Mouse (Mus musculus): Measurements from ENCODE around the gene Ccdc78. TPM values are rescaled to one million over a fixed set of nuclear protein-coding genes. Genes with fewer than 3 reads are reported as not detected.
"Not testable (repeated sequence)": the region's sequence is repeated elsewhere in the genome, so short reads cannot be mapped to it uniquely, and the experiment has no call there.

Ccdc78 gene
- total RNA-seq, 2 experiments from 2014 or later, result 0.36 to 0.40 TPM

DNA sequence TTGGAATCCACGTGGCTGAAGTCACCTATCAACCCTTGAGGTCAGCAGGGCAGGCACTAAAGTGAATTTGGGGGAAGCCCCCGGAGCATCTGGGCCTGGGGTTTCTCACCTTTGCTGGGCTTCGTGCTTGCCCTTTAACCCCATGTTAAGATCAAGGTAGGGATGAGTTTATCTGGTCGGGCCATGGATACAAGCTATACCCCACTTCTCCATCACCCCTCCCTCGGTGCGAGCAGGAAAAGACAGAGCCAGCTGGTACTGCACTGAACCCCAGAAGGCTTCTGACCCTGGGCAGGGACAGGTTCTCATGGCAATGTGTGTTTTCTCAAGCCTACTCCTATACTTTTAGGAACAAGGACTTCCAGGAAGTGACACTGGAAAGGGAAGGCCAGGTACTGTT, 5.0 kb upstream of the Ccdc78 start:
- no peak for DNase-seq (ENCODE audit: low spot score in 2 of 2)

DNA sequence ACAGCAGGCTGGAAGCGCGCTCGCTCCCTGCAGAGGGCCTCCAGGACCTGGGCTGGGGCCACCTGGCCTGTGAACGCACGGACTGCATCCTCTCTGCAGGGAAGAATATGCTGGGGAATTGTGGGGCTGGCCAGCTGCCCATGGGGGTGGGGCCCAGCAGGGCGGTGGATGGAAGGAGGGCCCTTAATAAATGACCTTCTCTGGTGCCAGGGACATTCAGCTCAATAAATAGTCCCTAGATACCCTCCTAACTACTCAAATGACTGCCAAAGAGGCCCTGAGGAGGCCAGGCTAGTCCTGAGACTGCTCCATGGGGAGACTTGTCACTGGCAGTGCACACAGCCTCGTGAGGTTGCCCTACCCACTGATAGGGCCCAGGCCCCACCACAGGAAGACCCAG, 3.3 kb upstream of the Ccdc78 start:
- DNase-seq (ENCODE audit: low spot score in 2 of 2), result no peak

DNA sequence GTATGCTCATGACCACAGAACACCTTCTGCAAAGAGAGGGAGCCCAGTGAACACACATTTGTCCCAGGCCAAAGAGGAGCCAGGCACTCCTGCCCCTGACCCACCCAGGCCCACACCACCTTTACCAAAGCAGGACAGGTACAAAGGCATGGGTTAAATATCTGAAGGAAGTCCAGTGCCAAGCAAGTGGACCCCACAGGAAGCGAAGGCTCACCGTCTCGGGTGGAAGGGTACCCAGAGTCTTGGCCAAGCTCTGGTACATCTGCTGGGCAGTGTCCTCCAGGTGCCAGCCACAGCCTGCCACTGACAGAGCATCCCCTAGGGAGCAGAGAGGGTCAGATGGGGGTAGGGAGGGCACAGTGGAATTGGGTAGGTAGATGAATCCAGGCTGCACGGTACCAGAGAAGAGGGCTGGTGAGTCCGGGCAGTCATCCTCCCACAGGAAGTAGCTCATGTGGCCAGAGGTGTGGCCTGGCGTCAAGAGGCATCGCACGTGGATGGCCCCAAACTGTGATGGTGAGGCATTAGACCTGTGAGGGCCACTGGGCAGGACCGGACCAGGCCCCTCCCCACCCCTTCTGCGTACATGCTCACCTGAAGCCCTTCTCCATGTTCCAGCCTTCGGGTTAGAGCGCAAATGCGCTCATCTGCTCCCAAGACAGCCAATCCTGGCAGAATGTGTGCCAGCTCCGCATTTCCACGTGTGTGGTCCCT, 2.4 kb upstream of the Ccdc78 start:
- DNase-seq (ENCODE audit: low spot score in 2 of 2), result no peak

DNA sequence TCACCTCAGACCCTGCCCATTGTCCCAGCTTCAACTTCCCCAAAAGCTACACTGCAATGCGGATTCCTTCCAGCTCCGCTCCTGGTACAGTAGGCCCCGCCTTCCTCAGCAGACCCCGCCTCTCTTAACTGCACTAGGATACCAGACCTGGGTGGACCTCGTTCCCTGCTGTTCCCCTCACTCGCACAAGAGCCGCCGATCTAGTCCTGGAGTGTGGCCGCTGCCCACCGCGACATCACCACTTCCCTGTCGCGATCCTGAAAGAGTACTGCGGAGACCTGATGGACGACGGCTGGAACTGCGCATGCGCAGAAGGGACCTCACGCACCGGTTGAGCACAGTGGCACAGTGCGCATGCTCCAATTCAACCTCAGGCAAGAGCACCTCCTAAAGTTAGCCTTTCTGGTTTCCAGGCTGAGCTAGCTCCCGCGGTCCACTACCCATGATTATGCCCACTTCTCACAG, 1.1 kb upstream of the Ccdc78 start, which contains the start of gene Haghl:
Gene Haghl, minus strand, starts transcription at position 393 of the 465 bp plus-strand sequence.
- peak; percentile 92 to 98 for DNase-seq (ENCODE audit: low spot score in 2 of 2)

DNA sequence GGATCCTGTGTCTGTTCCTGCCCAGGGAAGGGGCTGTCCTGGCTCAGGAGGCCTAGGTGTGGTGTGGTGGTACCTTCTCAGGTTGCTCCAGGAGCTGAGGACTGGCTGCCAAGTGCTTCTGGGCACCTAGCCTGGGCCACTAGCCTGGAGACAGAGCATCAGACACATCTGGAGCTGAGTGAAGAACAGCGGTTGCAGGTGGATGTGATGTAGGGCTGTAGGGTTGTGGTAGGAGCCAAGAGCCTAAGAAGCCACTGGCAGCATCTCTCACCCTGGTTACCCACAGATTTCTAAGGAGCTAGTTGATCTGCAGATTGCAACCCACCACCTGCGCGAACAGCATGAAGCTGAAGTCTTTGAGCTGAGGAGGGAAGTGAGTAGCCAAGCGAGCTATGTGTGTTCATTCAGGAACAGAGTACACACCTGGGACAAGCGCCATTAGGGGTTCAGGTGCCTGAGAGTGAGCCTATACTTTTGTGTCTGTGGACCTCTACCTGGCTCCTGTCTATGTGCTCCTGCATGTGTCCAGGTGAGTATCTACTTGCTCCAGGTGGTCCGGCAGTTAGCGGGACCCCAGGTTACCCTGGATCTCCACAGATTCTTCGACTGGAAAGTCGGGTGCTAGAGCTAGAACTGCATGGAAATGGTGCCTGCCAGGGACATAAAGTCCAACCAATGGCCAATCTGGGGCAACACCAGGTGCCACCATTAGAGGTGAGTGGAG, 563 bp downstream of the Ccdc78 start:
- no peak for DNase-seq (ENCODE audit: low spot score in 2 of 2)

- no peak for DNase-seq (ENCODE audit: low spot score in 2 of 2)
Measured at GRCm38 (mm10) chr17:25791320-25791842, 5.0 kb downstream of the Ccdc78 start.

DNA sequence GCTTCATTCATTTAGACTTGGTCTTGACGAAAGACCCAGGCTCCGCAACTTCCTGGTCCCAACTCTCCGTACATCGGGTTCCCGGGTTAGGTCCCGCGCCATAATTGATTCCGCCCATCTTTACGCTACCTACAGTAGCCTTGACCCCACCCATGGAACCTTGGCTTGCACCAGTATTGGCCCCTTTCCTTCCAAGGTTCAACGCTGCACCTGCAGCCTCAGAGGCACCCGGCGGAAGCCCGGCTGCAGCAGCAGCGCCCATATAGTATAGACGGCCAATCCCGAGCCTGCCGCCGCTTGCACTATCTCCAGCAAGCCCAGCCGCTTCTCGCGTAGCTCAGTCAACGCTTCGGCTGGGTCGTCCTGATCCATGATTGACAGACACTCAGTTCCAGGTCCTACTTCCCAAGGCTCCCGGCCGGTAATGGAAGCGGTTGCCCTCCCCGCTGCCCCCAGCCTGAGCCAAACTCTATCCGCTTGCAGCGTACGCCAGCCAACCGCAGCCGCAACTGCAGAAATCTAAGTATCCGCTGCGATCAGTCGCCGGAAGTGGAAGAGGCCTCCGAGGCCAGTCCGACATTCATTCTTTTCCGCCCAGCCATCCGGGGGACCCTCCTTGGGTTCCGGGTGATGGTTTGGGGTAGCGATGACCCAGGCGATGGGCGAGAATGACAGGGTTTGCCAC, 5.6 kb downstream of the Ccdc78 start:
- peak; percentile 72 to 83 for DNase-seq (ENCODE audit: low spot score in 2 of 2)

GRCm38 (mm10) chr17:25792615-25793014, 6.2 kb downstream of the Ccdc78 start, which contains the start of gene Fam173a:
Gene Fam173a (minus strand): TSS chr17:25792901.
- peak in 1 of 2 experiments; percentile 70 for DNase-seq (ENCODE audit: low spot score in 2 of 2)

GRCm38 (mm10) chr17:25794197-25794596, 7.8 kb downstream of the Ccdc78 start:
- DNase-seq (ENCODE audit: low spot score in 2 of 2), result no peak

DNA sequence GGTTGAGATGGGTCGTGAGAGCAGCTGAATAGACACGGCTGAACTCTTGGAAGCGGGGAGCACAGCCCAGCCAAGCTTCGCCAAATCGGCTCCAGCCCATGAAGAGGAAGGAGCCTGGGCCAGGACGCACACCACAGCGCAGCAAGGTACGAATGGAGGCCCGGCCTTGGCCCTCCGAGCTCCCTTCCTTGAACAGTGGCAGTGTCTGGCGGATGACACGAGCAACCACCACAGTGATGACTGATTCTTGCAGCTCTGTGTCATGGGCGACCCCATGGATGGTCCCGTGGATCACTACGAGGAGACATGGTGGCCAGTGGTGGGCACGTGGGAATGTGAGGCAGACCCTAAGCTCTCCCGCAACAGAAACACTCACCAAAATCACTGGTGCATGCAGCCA, 8.6 kb downstream of the Ccdc78 start:
- DNase-seq (ENCODE audit: low spot score in 2 of 2), result no peak

GRCm38 (mm10) chr17:25795609-25796092, 9.3 kb downstream of the Ccdc78 start, which contains the start of gene AC134908.4:
Gene AC134908.4 (minus strand): TSS chr17:25795659.
- DNase-seq (ENCODE audit: low spot score in 2 of 2), result peak in 1 of 2 experiments; percentile 72

DNA sequence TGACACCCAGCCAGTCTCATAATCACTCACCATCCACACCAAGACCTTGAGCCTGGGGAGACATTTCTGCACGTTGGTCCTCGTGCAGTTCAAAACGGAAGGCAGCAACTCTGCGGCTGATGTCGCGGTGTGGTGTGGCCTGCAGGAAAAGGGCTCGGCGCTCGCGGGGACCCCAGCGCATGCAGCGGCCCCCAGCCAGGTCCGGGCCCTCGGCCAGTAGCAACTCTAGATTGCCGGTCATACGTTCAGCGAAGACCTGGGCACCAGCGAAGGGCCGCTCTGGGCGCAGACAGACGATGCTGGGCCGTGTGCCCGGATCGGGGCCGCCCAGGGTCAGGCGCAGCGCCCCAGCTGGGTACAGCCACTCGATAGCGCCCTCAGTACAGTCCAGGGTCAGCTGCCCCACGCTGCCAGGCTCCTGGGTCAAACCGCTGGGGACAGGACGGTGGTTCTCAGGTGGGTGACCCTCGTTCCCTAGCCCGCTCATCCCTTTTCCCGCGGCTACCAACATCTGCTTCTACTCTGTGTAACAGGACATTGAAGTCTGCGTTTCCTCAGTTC, 9.9 kb downstream of the Ccdc78 start:
- DNase-seq (ENCODE audit: low spot score in 2 of 2), result no peak

DNA sequence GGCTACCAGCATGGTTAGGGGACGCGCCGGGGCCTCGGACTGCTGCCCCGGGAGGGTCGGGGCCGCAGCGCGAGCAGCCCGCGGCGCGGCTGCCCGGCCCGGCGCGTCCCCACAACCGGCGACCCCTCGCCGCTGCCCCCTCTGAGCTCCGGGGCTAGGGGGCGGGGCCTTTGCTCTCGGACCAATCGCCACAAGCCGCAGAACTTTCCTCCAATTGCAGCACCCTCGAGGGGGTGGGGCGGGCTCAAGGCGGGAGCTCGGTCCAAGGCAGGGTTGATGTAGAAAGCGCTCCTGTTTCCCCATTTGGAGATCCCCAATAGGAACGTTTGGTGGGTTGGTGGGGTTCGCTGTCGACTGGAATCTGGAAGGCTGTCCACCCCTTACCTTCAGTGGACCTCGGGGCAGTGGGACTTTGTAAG, 10.6 kb downstream of the Ccdc78 start, which contains the start of gene Metrn:
Gene Metrn, minus strand, starts transcription at position 186 of the 419 bp plus-strand sequence.
- peak; percentile 67 for DNase-seq (ENCODE audit: low spot score in 2 of 2)

- DNase-seq (ENCODE audit: low spot score in 2 of 2), result peak in 1 of 2 experiments; percentile 87
Measured at GRCm38 (mm10) chr17:25801029-25801428, 14.6 kb downstream of the Ccdc78 start.

DNA sequence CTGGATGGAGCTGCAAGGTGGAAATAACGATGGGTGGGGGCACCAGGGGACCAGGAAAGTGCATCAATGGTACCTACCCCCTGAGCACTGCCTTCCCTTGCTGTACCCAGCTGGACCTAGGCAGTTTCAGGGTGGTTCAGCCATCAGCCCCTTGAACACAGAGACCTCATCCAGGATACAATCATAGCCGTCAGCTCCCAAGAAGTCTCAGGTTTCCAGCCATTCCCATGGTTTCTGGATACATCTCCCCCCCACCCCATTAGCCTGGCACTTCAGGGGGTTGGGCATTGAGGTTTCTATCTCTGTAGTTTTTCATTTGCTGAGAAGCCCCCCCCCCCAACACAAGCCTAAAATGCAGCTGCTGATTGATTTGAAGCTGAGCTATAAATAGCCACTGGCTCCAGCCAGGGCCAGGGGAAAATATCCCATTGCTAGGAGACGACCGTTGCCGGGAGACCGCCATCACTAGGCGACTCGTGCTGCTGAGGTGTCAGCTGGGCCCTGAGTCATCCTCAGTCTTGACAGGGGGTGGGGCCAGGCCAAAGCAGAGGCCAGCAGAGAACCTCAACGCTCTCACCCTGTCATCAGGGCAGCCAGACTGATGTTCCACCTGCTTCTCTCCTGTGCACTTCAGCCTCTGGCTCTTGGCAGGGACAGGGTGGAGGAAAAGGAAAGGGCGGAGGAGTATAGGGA, 16.6 kb downstream of the Ccdc78 start:
- peak; percentile 90 to 92 for DNase-seq (ENCODE audit: low spot score in 2 of 2)

- DNase-seq (ENCODE audit: low spot score in 2 of 2), result no peak
Measured at GRCm38 (mm10) chr17:25806507-25806906, 20.1 kb downstream of the Ccdc78 start.

DNA sequence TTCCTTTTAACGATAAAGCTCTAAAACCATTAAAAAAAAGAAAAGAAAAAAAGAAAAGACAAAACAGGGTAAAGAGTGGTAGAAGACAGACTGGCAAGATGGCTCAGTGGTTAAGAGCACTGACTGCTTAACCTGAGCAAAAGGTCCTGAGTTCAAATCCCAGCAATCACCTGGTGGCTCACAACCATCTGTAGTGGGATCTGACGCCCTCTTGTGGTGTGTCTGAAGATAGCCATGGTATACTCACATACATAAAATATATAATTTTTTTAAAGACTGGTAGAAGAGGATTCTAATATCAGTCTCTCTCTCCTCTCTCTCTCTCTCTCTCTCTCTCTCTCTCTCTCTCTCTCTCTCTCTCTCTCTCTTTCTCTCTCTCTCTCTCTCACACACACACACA, 21.1 kb downstream of the Ccdc78 start:
- not testable (repeated sequence) for DNase-seq (ENCODE audit: low spot score in 2 of 2)

GRCm38 (mm10) chr17:25808028-25808427, 21.6 kb downstream of the Ccdc78 start:
- DNase-seq (ENCODE audit: low spot score in 2 of 2), result no peak

DNA sequence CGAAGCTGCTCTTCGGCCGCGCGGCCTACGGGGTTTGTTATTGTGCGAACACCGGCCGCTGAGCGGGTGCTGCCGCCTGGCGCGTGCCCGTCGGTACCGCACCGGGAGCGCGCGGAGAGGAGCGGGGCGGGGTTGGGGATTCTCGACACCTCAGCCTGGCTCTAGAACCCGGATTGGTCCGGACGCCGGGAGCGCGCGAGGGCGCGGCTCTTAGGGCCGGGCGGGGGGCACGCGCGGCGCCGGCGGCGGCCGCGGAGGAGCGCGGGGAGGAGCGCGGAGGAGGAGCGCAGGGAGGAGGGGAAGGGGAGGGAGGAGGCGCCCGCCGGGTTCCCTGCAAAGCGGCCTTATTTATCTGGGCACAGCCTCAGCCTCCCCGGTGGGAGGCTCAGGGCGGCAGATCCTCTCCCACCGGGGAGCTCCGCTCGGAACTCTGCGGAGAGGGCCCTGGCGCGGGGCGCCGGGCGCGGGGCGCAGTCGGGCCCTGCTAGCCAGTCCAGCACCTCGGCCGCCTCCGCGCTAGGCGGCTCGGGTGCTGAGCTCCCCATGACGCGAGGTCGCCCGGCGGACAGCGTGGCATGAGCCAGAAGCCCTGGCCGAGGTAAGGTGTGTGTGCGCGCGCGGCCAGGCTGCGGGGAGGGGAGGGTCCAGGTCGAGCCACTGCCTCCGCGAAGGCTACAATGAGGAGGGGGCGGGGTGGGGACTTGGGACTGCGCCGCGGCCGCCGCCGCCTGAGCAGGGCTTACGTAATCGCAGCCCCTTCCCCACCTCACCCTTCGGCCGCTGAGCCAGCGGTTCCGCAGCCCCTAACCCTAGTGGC, 22.6 kb downstream of the Ccdc78 start, which contains the start of gene Fbxl16:
Gene Fbxl16, plus strand, starts transcription at position 297 of the 817 bp plus-strand sequence.
- peak; percentile 91 to 94 for DNase-seq (ENCODE audit: low spot score in 2 of 2)

All from layer of hippocampus, adult 18-20 months (tissue).